Mouse (Mus musculus) midbrain, embryonic 16.5 days (tissue): ENCODE results near the gene Pip4k2a. TPM values are rescaled to one million over a fixed set of nuclear protein-coding genes. Genes with fewer than 3 reads are reported as not detected.

Experiments
- ATAC-seq: fragments of 200-750 bp; cut with Nextera tagmentation; 2 replicates; pipeline ENCODE4 v1.8.0; 2017; ENCODE audit warnings: moderate TSS enrichment
- H3K27ac ChIP-seq: fragments of 300-500 bp; sonication (generic); 2 replicates; pipeline ENCODE4 v1.5.1; 2014; ENCODE audit warnings: mild to moderate bottlenecking, low read length, mixed read lengths
- H3K27me3 ChIP-seq: fragments of 300-500 bp; sonication (generic); 2 replicates; pipeline ENCODE4 v1.6.1; 2014; ENCODE audit warnings: low read depth, low read length, mixed read lengths; ENCODE audit not compliant: control insufficient read depth, insufficient read depth
- H3K36me3 ChIP-seq: fragments of 300-500 bp; sonication (generic); 2 replicates; pipeline ENCODE4 v1.6.1; 2014; ENCODE audit warnings: mild to moderate bottlenecking, low read length, moderate library complexity, mixed read lengths; ENCODE audit not compliant: control insufficient read depth, insufficient read depth
- H3K4me1 ChIP-seq: fragments of 300-500 bp; sonication (generic); 2 replicates; pipeline ENCODE4 v1.6.1; 2014; ENCODE audit warnings: mild to moderate bottlenecking, low read length, mixed read lengths; ENCODE audit not compliant: control insufficient read depth, insufficient read depth
- H3K4me2 ChIP-seq: fragments of 300-500 bp; sonication (generic); 2 replicates; pipeline ENCODE4 v1.6.1; 2014; ENCODE audit warnings: mild to moderate bottlenecking, low read length, mixed read lengths
- H3K4me3 ChIP-seq: fragments of 300-500 bp; sonication (generic); 2 replicates; pipeline ENCODE4 v1.5.1; 2014; ENCODE audit warnings: low read depth, mild to moderate bottlenecking, low read length, moderate library complexity, mixed read lengths
- H3K9ac ChIP-seq: fragments of 300-500 bp; sonication (generic); 2 replicates; pipeline ENCODE4 v1.6.1; 2014; ENCODE audit warnings: low read depth, low read length, mixed read lengths
- H3K9me3 ChIP-seq: fragments of 300-500 bp; sonication (generic); replicated peaks from 2 replicates; pipeline ENCODE4 v1.6.1; 2014; ENCODE audit warnings: mild to moderate bottlenecking, low read length, mixed read lengths; ENCODE audit not compliant: control insufficient read depth, poor library complexity, severe bottlenecking
- WGBS: fragments of 180-500 bp; shearing (Covaris S2); extraction: QIAGEN DNeasy Blood & Tissue Kit; methylation state at CpG from one replicate; pipeline ENCODE4 v1.1.7; 2014; 5-methylcytosine and 5-hydroxymethylcytosine counted together
- polyA plus RNA-seq: library from polyadenylated mRNA; unstranded; fragments of >200 nt; fragmentation: Nextera tagmentation; extraction: Ambion mirVana; gene quantifications from 2 replicates; pipeline ENCODE4 v1.2.1, GENCODE M21; 2015

The Pip4k2a gene
- polyA plus RNA-seq, 1 experiment from 2014 or later: 10.0 TPM

- no peak overlapping the region for H3K9ac ChIP-seq
- H3K9me3 ChIP-seq: no peaks in the 10 kb centered on the region
- H3K36me3 ChIP-seq: no peaks in the 10 kb centered on the region
- no peak overlapping the region for H3K27ac ChIP-seq
- no peaks in the 10 kb centered on the region for H3K27me3 ChIP-seq
- H3K4me2 ChIP-seq: no peak overlapping the region
- WGBS: 92% methylated on average over 7 of the region's 7 CpGs
- ATAC-seq: no peak
- no peaks in the 10 kb centered on the region; the same call in 1 of the 2 replicates for H3K4me1 ChIP-seq
- no peak overlapping the region for H3K4me3 ChIP-seq
These were observed 69.2 kb downstream of the Pip4k2a start for GRCm38 (mm10) chr2:18928597-18929257.

DNA sequence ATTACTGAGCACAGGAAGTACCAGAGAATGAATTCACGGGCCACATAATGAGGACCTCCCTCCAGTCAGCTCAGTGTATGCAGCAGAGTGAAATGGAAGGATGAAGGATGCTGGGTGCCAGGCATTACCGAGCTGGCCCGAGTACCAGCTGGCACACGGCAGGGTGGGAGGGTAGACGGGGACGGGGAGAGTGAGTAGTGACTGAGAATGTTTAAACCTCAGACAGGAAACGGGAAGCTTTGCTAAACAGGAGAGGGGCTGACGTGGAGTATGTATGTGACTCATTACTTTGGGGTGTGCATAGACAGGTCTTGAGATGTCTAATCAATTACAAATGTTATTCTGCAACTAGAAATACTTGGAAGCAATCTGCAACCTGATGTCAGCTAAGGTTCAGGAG is 69.7 kb downstream of the Pip4k2a start:
- Histone ChIP-seq H3K4me3 (no peak overlapping the region), H3K36me3 (no peaks in the 10 kb centered on the region), H3K27ac (no peak overlapping the region), H3K4me2 (no peak overlapping the region), H3K9ac (no peak overlapping the region), H3K27me3 (no peaks in the 10 kb centered on the region), H3K4me1 (peaks cover 2% of the 10 kb centered on the region; the same call in 1 of the 2 replicates), H3K9me3 (no peaks in the 10 kb centered on the region)
- 81% methylated on average over 8 of the region's 8 CpGs for WGBS
- ATAC-seq: no peak

DNA sequence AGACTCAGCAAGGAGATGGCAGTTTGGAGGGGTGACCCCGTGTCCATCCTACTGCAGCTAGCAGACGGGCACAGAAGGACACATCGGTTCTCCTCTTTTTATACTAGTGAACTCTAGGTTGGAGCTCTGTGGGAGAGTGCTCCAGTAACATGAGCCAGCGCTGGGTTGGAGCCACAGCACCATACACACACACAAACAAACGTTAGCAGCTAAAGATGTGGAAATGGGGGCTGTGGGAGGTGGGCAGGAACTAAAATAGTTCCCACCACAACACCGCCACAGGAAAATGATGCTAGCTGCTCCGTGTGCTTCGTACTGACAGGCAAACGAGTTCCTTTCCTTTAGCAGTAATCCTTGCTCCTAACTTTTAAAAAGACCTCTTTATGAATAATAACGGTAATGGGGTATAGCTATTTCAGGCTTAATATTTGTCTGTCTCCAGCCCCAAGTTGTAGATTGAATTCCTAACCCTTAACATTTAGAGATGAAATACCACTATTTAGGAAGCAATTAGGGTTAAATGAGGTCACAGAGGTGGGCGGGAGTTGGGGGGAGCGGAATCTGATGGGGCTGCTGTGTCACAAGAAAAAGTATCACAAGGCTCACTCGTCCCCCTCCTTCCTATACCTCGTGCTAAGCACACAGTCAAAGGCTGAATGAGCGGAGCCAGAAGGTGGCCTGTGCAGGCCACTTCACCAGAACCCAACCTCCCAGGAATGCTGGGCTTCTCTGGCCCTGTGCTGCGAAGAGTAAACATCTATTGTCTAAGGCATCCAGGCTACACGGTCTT is 73.9 kb downstream of the Pip4k2a start:
- Histone ChIP-seq H3K4me3 (no peak overlapping the region), H3K9ac (no peak overlapping the region), H3K27me3 (no peaks in the 10 kb centered on the region), H3K9me3 (no peaks in the 10 kb centered on the region), H3K4me2 (no peak overlapping the region), H3K4me1 (peaks cover 2% of the 10 kb centered on the region; the same call in 1 of the 2 replicates), H3K36me3 (no peaks in the 10 kb centered on the region), H3K27ac (no peak overlapping the region)
- ATAC-seq: no peak
- 49% methylated on average over 17 of the region's 17 CpGs for WGBS

- H3K9ac ChIP-seq: no peak overlapping the region
- no peak overlapping the region for H3K27ac ChIP-seq
- H3K9me3 ChIP-seq: no peaks in the 10 kb centered on the region
- peaks cover 2% of the 10 kb centered on the region; the same call in 1 of the 2 replicates for H3K4me1 ChIP-seq
- no peaks in the 10 kb centered on the region for H3K36me3 ChIP-seq
- ATAC-seq: no peak
- H3K4me3 ChIP-seq: no peak overlapping the region
- H3K27me3 ChIP-seq: no peaks in the 10 kb centered on the region
- WGBS: 79% methylated on average over 9 of the region's 9 CpGs
- H3K4me2 ChIP-seq: no peak overlapping the region
These were observed 74.8 kb downstream of the Pip4k2a start for GRCm38 (mm10) chr2:18923098-18923649.

DNA sequence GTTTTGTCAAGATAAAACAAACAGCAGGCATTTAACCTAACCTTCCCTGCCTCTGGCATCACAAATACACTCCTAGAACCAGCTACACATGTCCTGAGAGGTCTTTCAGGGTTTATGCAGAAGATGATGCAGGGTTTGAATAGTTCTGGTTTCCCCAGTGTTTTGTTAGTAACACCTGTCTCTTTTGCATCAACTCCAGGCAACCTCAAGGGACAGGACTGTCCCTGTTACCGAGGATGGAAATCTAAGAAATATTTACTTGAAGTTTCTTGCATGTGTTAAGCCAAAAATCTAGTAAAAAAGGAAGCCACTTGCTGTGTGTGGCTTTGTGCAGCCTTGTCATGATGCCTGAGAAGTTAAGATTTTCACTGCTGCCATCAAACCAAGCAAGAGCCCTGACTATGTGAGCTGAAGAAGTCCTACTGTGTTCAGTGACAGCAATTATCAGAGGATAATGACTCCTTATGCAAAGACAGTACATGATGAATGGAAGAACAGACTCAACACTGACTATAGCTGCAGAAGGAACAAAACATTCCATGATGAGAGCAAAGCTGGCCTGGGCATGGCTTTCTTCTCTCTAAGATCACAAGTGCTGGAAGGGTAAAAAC is 76.3 kb downstream of the Pip4k2a start:
- WGBS: 58% methylated on average over 1 of the region's 1 CpGs
- Histone ChIP-seq H3K9me3 (no peaks in the 10 kb centered on the region), H3K36me3 (no peaks in the 10 kb centered on the region), H3K4me2 (no peak overlapping the region), H3K27me3 (no peaks in the 10 kb centered on the region), H3K27ac (no peak overlapping the region), H3K4me1 (peaks cover 2% of the 10 kb centered on the region; the same call in 1 of the 2 replicates), H3K4me3 (no peak overlapping the region), H3K9ac (no peak overlapping the region)
- no peak for ATAC-seq

DNA sequence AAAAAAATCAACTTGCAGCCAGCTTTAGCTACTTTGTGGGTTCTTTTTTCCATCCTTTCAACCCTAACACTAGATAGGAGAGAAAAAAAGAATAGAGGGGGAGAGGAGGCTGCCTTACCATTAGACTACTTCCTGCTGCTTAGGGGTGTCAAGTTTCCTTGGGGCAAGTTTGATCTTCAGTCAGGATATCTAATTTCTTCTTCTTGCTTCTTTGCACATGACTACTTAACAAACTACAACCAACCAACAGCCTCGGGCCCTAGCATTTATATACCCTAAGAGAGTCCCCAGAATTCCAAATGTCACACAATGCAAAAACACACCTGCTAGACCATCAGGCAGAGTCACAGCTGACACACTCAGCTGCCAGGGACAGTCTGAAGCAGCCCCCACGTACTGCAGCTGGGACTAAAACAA is 77.5 kb downstream of the Pip4k2a start:
- ATAC-seq: no peak
- no peak overlapping the region for H3K4me2 ChIP-seq
- H3K9ac ChIP-seq: no peak overlapping the region
- H3K27me3 ChIP-seq: no peaks in the 10 kb centered on the region
- no peaks in the 10 kb centered on the region for H3K36me3 ChIP-seq
- H3K4me1 ChIP-seq: peaks cover 2% of the 10 kb centered on the region; the same call in 1 of the 2 replicates
- WGBS: 30% methylated on average over 2 of the region's 2 CpGs
- H3K4me3 ChIP-seq: no peak overlapping the region
- no peak overlapping the region for H3K27ac ChIP-seq
- no peaks in the 10 kb centered on the region for H3K9me3 ChIP-seq

DNA sequence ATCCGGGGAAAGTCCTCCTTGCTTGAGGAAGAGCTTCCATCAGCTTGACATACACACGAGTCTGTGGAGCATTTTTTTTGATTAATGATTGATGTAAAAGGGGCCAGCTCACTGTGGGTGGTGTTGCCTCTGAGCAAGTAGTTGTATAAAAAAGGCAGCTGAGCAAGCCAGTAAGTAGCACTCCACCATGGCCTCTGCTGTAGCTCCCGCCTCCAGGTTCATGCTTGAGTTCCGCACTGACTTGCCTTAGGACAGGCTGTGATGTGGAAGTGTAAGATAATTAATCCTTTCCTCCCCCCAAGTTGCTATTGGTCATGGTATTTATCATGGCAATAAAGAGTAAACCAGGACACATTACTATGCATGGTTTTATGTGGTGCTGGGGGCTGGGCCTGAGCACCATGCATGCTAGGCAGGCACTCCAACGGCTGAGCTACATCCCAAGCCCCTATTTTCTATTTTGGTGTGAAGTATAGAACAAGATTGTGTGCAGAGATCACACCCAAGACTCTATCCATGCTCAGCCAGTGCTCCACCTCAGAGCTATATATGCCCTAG is 78.0 kb downstream of the Pip4k2a start:
- Histone ChIP-seq H3K4me3 (no peak overlapping the region), H3K9me3 (no peaks in the 10 kb centered on the region), H3K4me2 (no peak overlapping the region), H3K36me3 (no peaks in the 10 kb centered on the region), H3K27me3 (no peaks in the 10 kb centered on the region), H3K4me1 (peaks cover 2% of the 10 kb centered on the region; the same call in 1 of the 2 replicates), H3K27ac (no peak overlapping the region), H3K9ac (no peak overlapping the region)
- WGBS: 64% methylated on average over 5 of the region's 5 CpGs
- ATAC-seq: no peak; the same call in 1 of the 2 replicates

GRCm38 (mm10) chr2:18917838-18918237 is 80.1 kb downstream of the Pip4k2a start:
- H3K4me2 ChIP-seq: no peak overlapping the region
- H3K36me3 ChIP-seq: no peaks in the 10 kb centered on the region
- no peak overlapping the region for H3K4me3 ChIP-seq
- no peaks in the 10 kb centered on the region for H3K27me3 ChIP-seq
- H3K9ac ChIP-seq: no peak overlapping the region
- no peaks in the 10 kb centered on the region; the same call in 1 of the 2 replicates for H3K4me1 ChIP-seq
- no peak for ATAC-seq
- 95% methylated on average over 2 of the region's 2 CpGs for WGBS
- no peak overlapping the region for H3K27ac ChIP-seq
- no peaks in the 10 kb centered on the region for H3K9me3 ChIP-seq
